Mouse (Mus musculus): ENCODE data around the gene Pbdc1. TPM values are rescaled to one million over a fixed set of nuclear protein-coding genes. Genes with fewer than 3 reads are reported as not detected.
A peak's percentile ranks its signal among the peaks of the same experiment; 100 is the strongest.
"Not testable (repeated sequence)": the region's sequence is repeated elsewhere in the genome, so short reads cannot be mapped to it uniquely, and the experiment has no call there.

The Pbdc1 gene
- 13.1 and 14.1 TPM in 2 replicates for polyA plus RNA-seq (2012; rRNA removed)

GRCm38 (mm10) chrX:105079615-105080092 lies at the start of gene Pbdc1:
Gene Pbdc1, plus strand, starts transcription at chrX:105079756.
- Histone ChIP-seq H3K4me1 (ENCODE audit: control insufficient read depth, insufficient read depth, low read length) (no peaks in the 10 kb centered on the region), H3K4me3 (ENCODE audit: insufficient read depth, low read length) (peak within 1 kb of the TSS; percentile 88), H3K27ac (ENCODE audit: insufficient read depth, low read length) (no peak within 1 kb of the TSS)
- TF ChIP-seq CTCF (IDR thresholded peaks at IDR 0.05; ENCODE audit: extremely low read depth, insufficient read depth, low read length) (no peak), POLR2A (IDR thresholded peaks at IDR 0.05; ENCODE audit: extremely low read depth, insufficient read depth, low read length) (peak; percentile 52; the same call in 1 of the 2 replicates)

- TF ChIP-seq POLR2A (IDR thresholded peaks at IDR 0.05; ENCODE audit: extremely low read depth, insufficient read depth, low read length) (no peak), CTCF (IDR thresholded peaks at IDR 0.05; ENCODE audit: extremely low read depth, insufficient read depth, low read length) (no peak)
- Histone ChIP-seq H3K27ac (ENCODE audit: insufficient read depth, low read length) (no peak overlapping the region), H3K4me1 (ENCODE audit: control insufficient read depth, insufficient read depth, low read length) (no peaks in the 10 kb centered on the region), H3K4me3 (ENCODE audit: insufficient read depth, low read length) (no peak overlapping the region)
Measured at GRCm38 (mm10) chrX:105037666-105038065, 41.9 kb upstream of the Pbdc1 start.

GRCm38 (mm10) chrX:105064294-105064693 lies 15.3 kb upstream of the Pbdc1 start:
- Histone ChIP-seq H3K4me3 (ENCODE audit: insufficient read depth, low read length) (no peak overlapping the region), H3K4me1 (ENCODE audit: control insufficient read depth, insufficient read depth, low read length) (no peaks in the 10 kb centered on the region; the same call in 1 of the 2 replicates), H3K27ac (ENCODE audit: insufficient read depth, low read length) (no peak overlapping the region)
- TF ChIP-seq CTCF (IDR thresholded peaks at IDR 0.05; ENCODE audit: extremely low read depth, insufficient read depth, low read length) (no peak), POLR2A (IDR thresholded peaks at IDR 0.05; ENCODE audit: extremely low read depth, insufficient read depth, low read length) (no peak)

GRCm38 (mm10) chrX:105064801-105065200 lies 14.8 kb upstream of the Pbdc1 start:
- Histone ChIP-seq H3K4me3 (ENCODE audit: insufficient read depth, low read length) (no peak overlapping the region), H3K27ac (ENCODE audit: insufficient read depth, low read length) (no peak overlapping the region), H3K4me1 (ENCODE audit: control insufficient read depth, insufficient read depth, low read length) (no peaks in the 10 kb centered on the region; the same call in 1 of the 2 replicates)
- TF ChIP-seq CTCF (IDR thresholded peaks at IDR 0.05; ENCODE audit: extremely low read depth, insufficient read depth, low read length), result no peak
- TF ChIP-seq POLR2A (IDR thresholded peaks at IDR 0.05; ENCODE audit: extremely low read depth, insufficient read depth, low read length), result no peak

- TF ChIP-seq POLR2A (IDR thresholded peaks at IDR 0.05; ENCODE audit: extremely low read depth, insufficient read depth, low read length), result peak; percentile 55; the same call in 1 of the 2 replicates
- TF ChIP-seq CTCF (IDR thresholded peaks at IDR 0.05; ENCODE audit: extremely low read depth, insufficient read depth, low read length), result no peak
- Histone ChIP-seq H3K4me1 (ENCODE audit: control insufficient read depth, insufficient read depth, low read length) (no peaks in the 10 kb centered on the region; the same call in 1 of the 2 replicates), H3K4me3 (ENCODE audit: insufficient read depth, low read length) (peak overlapping the region; percentile 48), H3K27ac (ENCODE audit: insufficient read depth, low read length) (no peak overlapping the region)
Measured at GRCm38 (mm10) chrX:105069671-105070503, 9.7 kb upstream of the Pbdc1 start.

- no peak for TF ChIP-seq POLR2A (IDR thresholded peaks at IDR 0.05; ENCODE audit: extremely low read depth, insufficient read depth, low read length)
- TF ChIP-seq CTCF (IDR thresholded peaks at IDR 0.05; ENCODE audit: extremely low read depth, insufficient read depth, low read length), result no peak
- Histone ChIP-seq H3K27ac (ENCODE audit: insufficient read depth, low read length) (no peak overlapping the region), H3K4me1 (ENCODE audit: control insufficient read depth, insufficient read depth, low read length) (no peaks in the 10 kb centered on the region)
Measured at GRCm38 (mm10) chrX:105079151-105079550, 405 bp upstream of the Pbdc1 start.

GRCm38 (mm10) chrX:105080096-105080495 lies 540 bp downstream of the Pbdc1 start:
- H3K27ac ChIP-seq (ENCODE audit: insufficient read depth, low read length), result no peak overlapping the region
- peak overlapping the region; percentile 88 for H3K4me3 ChIP-seq (ENCODE audit: insufficient read depth, low read length)
- no peaks in the 10 kb centered on the region for H3K4me1 ChIP-seq (ENCODE audit: control insufficient read depth, insufficient read depth, low read length)
- TF ChIP-seq POLR2A (IDR thresholded peaks at IDR 0.05; ENCODE audit: extremely low read depth, insufficient read depth, low read length) (no peak), CTCF (IDR thresholded peaks at IDR 0.05; ENCODE audit: extremely low read depth, insufficient read depth, low read length) (no peak)

More at GRCm38 (mm10) chrX:105079151-105079550, 405 bp upstream of the Pbdc1 start:
- H3K4me3 ChIP-seq (ENCODE audit: insufficient read depth, low read length), result peak overlapping the region; percentile 88

- not testable (repeated sequence) for H3K4me1 ChIP-seq (ENCODE audit: control insufficient read depth, insufficient read depth, low read length); H3K27ac ChIP-seq (ENCODE audit: insufficient read depth, low read length); H3K4me3 ChIP-seq (ENCODE audit: insufficient read depth, low read length)
Measured at GRCm38 (mm10) chrX:105083013-105083412, 3.5 kb downstream of the Pbdc1 start.

GRCm38 (mm10) chrX:105104175-105104574 lies 24.6 kb downstream of the Pbdc1 start:
- no peak overlapping the region for H3K4me3 ChIP-seq (ENCODE audit: insufficient read depth, low read length)
- no peaks in the 10 kb centered on the region for H3K4me1 ChIP-seq (ENCODE audit: control insufficient read depth, insufficient read depth, low read length)
- no peak for TF ChIP-seq POLR2A (IDR thresholded peaks at IDR 0.05; ENCODE audit: extremely low read depth, insufficient read depth, low read length)
- TF ChIP-seq CTCF (IDR thresholded peaks at IDR 0.05; ENCODE audit: extremely low read depth, insufficient read depth, low read length), result no peak
- H3K27ac ChIP-seq (ENCODE audit: insufficient read depth, low read length), result no peak overlapping the region

GRCm38 (mm10) chrX:105114994-105115393 lies 35.4 kb downstream of the Pbdc1 start:
- Histone ChIP-seq H3K4me1 (ENCODE audit: control insufficient read depth, insufficient read depth, low read length) (no peaks in the 10 kb centered on the region), H3K27ac (ENCODE audit: insufficient read depth, low read length) (no peak overlapping the region), H3K4me3 (ENCODE audit: insufficient read depth, low read length) (no peak overlapping the region)
- TF ChIP-seq CTCF (IDR thresholded peaks at IDR 0.05; ENCODE audit: extremely low read depth, insufficient read depth, low read length) (no peak), POLR2A (IDR thresholded peaks at IDR 0.05; ENCODE audit: extremely low read depth, insufficient read depth, low read length) (no peak)

Measured in cortical plate, adult 2 months (tissue).